Mouse (Mus musculus): Measurements from ENCODE around the gene Lrch1. TPM values are rescaled to one million over a fixed set of nuclear protein-coding genes. Genes with fewer than 3 reads are reported as not detected.

The Lrch1 gene
- polyA plus RNA-seq, 1 experiment from 2014 or later, result 12.6 TPM

DNA sequence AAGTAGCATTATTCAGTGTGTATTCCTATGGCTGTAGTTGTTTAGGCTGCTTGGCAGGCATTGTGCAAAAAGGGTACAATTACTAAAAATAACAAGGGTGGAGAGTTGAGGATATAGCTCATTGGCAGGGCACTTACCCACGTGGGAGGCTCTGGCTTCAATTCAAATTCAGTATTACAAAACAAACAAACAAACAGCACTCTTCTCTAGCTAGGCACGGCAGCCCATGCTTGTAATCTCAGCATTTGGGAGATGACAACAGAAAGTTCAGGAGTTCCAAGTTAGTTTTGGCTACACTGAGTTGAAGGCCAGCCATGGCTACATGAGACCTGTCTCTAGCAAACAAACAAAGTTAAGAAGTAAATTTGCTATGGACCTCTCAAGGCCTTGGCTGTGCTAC lies 9.0 kb upstream of the Lrch1 start:
- ATAC-seq (ENCODE audit: low FRiP score) (no peak), DNase-seq (ENCODE audit: low spot score) (no peak)
- no peak overlapping the region for H3K27ac ChIP-seq (ENCODE audit: low read depth, low read length)
- H3K9me3 ChIP-seq (ENCODE audit: control insufficient read depth, low read length), result no peaks in the 10 kb centered on the region
- no peak overlapping the region for H3K9ac ChIP-seq (ENCODE audit: low read depth, low read length)
- H3K4me2 ChIP-seq (replicated peaks; ENCODE audit: low read depth, low read length), result no peak overlapping the region
- WGBS, result 50% methylated on average over 2 of the region's 2 CpGs
- no peaks in the 10 kb centered on the region for H3K4me1 ChIP-seq (replicated peaks; ENCODE audit: control insufficient read depth, insufficient read depth, low read length)
- H3K4me3 ChIP-seq (ENCODE audit: low read depth, low read length), result no peak overlapping the region
- H3K36me3 ChIP-seq (ENCODE audit: control insufficient read depth, insufficient read depth, low read length), result no peaks in the 10 kb centered on the region
- no peaks in the 10 kb centered on the region for H3K27me3 ChIP-seq (ENCODE audit: control insufficient read depth, insufficient read depth, low read length)

DNA sequence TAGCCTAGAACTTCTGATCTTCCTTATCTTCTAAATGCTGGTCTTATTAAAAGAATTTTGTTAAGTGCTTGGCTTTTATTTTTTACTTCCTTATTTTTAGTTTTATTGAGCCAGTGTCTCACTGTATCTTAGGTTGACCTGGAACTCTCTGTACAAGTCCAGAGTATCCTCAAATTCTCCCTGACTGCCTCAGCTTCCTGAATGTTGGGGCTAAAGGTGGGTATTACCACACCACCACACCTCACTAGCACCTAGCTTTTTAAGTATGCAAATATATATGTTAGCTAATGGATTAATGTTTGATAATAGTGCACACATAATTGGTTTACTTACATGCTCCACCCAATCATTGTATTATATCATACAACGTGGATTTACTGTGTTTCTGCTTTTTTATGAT lies 8.6 kb upstream of the Lrch1 start:
- Histone ChIP-seq H3K27me3 (ENCODE audit: control insufficient read depth, insufficient read depth, low read length) (no peaks in the 10 kb centered on the region), H3K27ac (ENCODE audit: low read depth, low read length) (no peak overlapping the region), H3K9me3 (ENCODE audit: control insufficient read depth, low read length) (no peaks in the 10 kb centered on the region), H3K36me3 (ENCODE audit: control insufficient read depth, insufficient read depth, low read length) (no peaks in the 10 kb centered on the region), H3K4me3 (ENCODE audit: low read depth, low read length) (no peak overlapping the region), H3K4me1 (replicated peaks; ENCODE audit: control insufficient read depth, insufficient read depth, low read length) (no peaks in the 10 kb centered on the region), H3K4me2 (replicated peaks; ENCODE audit: low read depth, low read length) (no peak overlapping the region), H3K9ac (ENCODE audit: low read depth, low read length) (no peak overlapping the region)
- no peak for ATAC-seq (ENCODE audit: low FRiP score)
- DNase-seq (ENCODE audit: low spot score), result no peak
- WGBS, result 79% methylated on average over 1 of the region's 1 CpGs

GRCm38 (mm10) chr14:74948426-74949240 lies 957 bp upstream of the Lrch1 start:
- no peak for ATAC-seq (ENCODE audit: low FRiP score)

GRCm38 (mm10) chr14:74948014-74948396 lies 329 bp upstream of the Lrch1 start:
- no peak for DNase-seq (ENCODE audit: low spot score)
- ATAC-seq (ENCODE audit: low FRiP score), result peak; percentile 17; the same call in 1 of the 2 replicates
- no peaks in the 10 kb centered on the region for H3K36me3 ChIP-seq (ENCODE audit: control insufficient read depth, insufficient read depth, low read length)
- peak overlapping the region; percentile 66 for H3K4me3 ChIP-seq (ENCODE audit: low read depth, low read length)
- H3K9ac ChIP-seq (ENCODE audit: low read depth, low read length), result peak overlapping the region; percentile 73; the same call in 1 of the 2 replicates
- H3K27ac ChIP-seq (ENCODE audit: low read depth, low read length), result no peak overlapping the region
- H3K4me2 ChIP-seq (replicated peaks; ENCODE audit: low read depth, low read length), result peak overlapping the region; percentile 50
- 30% methylated on average over 13 of the region's 13 CpGs for WGBS
- no peaks in the 10 kb centered on the region for H3K9me3 ChIP-seq (ENCODE audit: control insufficient read depth, low read length)
- H3K27me3 ChIP-seq (ENCODE audit: control insufficient read depth, insufficient read depth, low read length), result no peaks in the 10 kb centered on the region
- peaks cover 3% of the 10 kb centered on the region; the same call in 1 of the 2 replicates for H3K4me1 ChIP-seq (replicated peaks; ENCODE audit: control insufficient read depth, insufficient read depth, low read length)

More at GRCm38 (mm10) chr14:74948426-74949240, 957 bp upstream of the Lrch1 start:
- H3K27ac ChIP-seq (ENCODE audit: low read depth, low read length), result no peak overlapping the region
- H3K4me3 ChIP-seq (ENCODE audit: low read depth, low read length), result no peak overlapping the region
- H3K4me1 ChIP-seq (replicated peaks; ENCODE audit: control insufficient read depth, insufficient read depth, low read length), result peaks cover 3% of the 10 kb centered on the region; the same call in 1 of the 2 replicates
- DNase-seq (ENCODE audit: low spot score), result peak; percentile 76
- WGBS, result 54% methylated on average over 14 of the region's 14 CpGs
- H3K27me3 ChIP-seq (ENCODE audit: control insufficient read depth, insufficient read depth, low read length), result no peaks in the 10 kb centered on the region
- H3K36me3 ChIP-seq (ENCODE audit: control insufficient read depth, insufficient read depth, low read length), result no peaks in the 10 kb centered on the region
- H3K9ac ChIP-seq (ENCODE audit: low read depth, low read length), result no peak overlapping the region
- H3K4me2 ChIP-seq (replicated peaks; ENCODE audit: low read depth, low read length), result no peak overlapping the region; the same call in 1 of the 2 replicates
- H3K9me3 ChIP-seq (ENCODE audit: control insufficient read depth, low read length), result no peaks in the 10 kb centered on the region

- H3K4me3 ChIP-seq (ENCODE audit: low read depth, low read length), result peak overlapping the region; percentile 66
- H3K9me3 ChIP-seq (ENCODE audit: control insufficient read depth, low read length), result no peaks in the 10 kb centered on the region
- peak; percentile 75 for DNase-seq (ENCODE audit: low spot score)
- peaks cover 3% of the 10 kb centered on the region; the same call in 1 of the 2 replicates for H3K4me1 ChIP-seq (replicated peaks; ENCODE audit: control insufficient read depth, insufficient read depth, low read length)
- H3K27me3 ChIP-seq (ENCODE audit: control insufficient read depth, insufficient read depth, low read length), result no peaks in the 10 kb centered on the region
- H3K36me3 ChIP-seq (ENCODE audit: control insufficient read depth, insufficient read depth, low read length), result no peaks in the 10 kb centered on the region
- peak overlapping the region; percentile 56; the same call in 1 of the 2 replicates for H3K27ac ChIP-seq (ENCODE audit: low read depth, low read length)
- WGBS, result under 1% methylated on average over 54 of the region's 56 CpGs
- peak overlapping the region; percentile 50 for H3K4me2 ChIP-seq (replicated peaks; ENCODE audit: low read depth, low read length)
- ATAC-seq (ENCODE audit: low FRiP score), result peak; percentile 66
- peak overlapping the region; percentile 73 for H3K9ac ChIP-seq (ENCODE audit: low read depth, low read length)
These were observed 813 bp downstream of the Lrch1 start for GRCm38 (mm10) chr14:74946751-74947375.

DNA sequence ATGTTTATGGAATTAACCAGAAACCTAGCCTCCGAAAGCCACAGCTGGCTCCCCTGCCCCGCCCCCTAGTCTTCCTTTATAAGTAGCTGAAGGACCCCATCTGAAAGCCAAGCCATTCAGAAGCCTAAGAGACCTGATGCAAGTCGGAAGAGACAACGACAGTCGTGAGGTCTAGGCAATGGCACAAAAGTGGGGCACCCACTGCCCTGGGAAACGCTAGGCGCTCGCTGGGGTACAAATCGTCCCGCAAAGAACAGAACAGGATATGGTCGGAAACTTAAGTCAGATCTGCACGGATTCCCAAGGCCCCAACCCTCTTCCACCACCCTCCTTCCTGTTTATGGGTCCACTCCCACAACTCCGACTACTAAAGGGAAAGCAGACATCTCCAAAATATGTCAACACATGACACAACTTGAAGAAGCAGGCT lies 1.3 kb downstream of the Lrch1 start:
- peaks cover 3% of the 10 kb centered on the region; the same call in 1 of the 2 replicates for H3K4me1 ChIP-seq (replicated peaks; ENCODE audit: control insufficient read depth, insufficient read depth, low read length)
- peak overlapping the region; percentile 66 for H3K4me3 ChIP-seq (ENCODE audit: low read depth, low read length)
- no peaks in the 10 kb centered on the region for H3K9me3 ChIP-seq (ENCODE audit: control insufficient read depth, low read length)
- DNase-seq (ENCODE audit: low spot score) (no peak), ATAC-seq (ENCODE audit: low FRiP score) (peak; percentile 4; the same call in 1 of the 2 replicates)
- H3K27me3 ChIP-seq (ENCODE audit: control insufficient read depth, insufficient read depth, low read length), result no peaks in the 10 kb centered on the region
- 7% methylated on average over 13 of the region's 13 CpGs for WGBS
- H3K9ac ChIP-seq (ENCODE audit: low read depth, low read length), result peak overlapping the region; percentile 73
- H3K4me2 ChIP-seq (replicated peaks; ENCODE audit: low read depth, low read length), result peak overlapping the region; percentile 50
- H3K27ac ChIP-seq (ENCODE audit: low read depth, low read length), result no peak overlapping the region
- no peaks in the 10 kb centered on the region for H3K36me3 ChIP-seq (ENCODE audit: control insufficient read depth, insufficient read depth, low read length)

GRCm38 (mm10) chr14:74945266-74946215 lies 2.1 kb downstream of the Lrch1 start:
- DNase-seq (ENCODE audit: low spot score), result no peak
- H3K36me3 ChIP-seq (ENCODE audit: control insufficient read depth, insufficient read depth, low read length), result no peaks in the 10 kb centered on the region
- H3K4me1 ChIP-seq (replicated peaks; ENCODE audit: control insufficient read depth, insufficient read depth, low read length), result peaks cover 3% of the 10 kb centered on the region; the same call in 1 of the 2 replicates
- peak overlapping the region; percentile 66; the same call in 1 of the 2 replicates for H3K4me3 ChIP-seq (ENCODE audit: low read depth, low read length)
- H3K27me3 ChIP-seq (ENCODE audit: control insufficient read depth, insufficient read depth, low read length), result no peaks in the 10 kb centered on the region
- no peaks in the 10 kb centered on the region for H3K9me3 ChIP-seq (ENCODE audit: control insufficient read depth, low read length)
- no peak overlapping the region for H3K9ac ChIP-seq (ENCODE audit: low read depth, low read length)
- no peak overlapping the region for H3K27ac ChIP-seq (ENCODE audit: low read depth, low read length)
- H3K4me2 ChIP-seq (replicated peaks; ENCODE audit: low read depth, low read length), result peak overlapping the region; percentile 50
- WGBS, result 91% methylated on average over 11 of the region's 11 CpGs
- ATAC-seq (ENCODE audit: low FRiP score), result no peak

DNA sequence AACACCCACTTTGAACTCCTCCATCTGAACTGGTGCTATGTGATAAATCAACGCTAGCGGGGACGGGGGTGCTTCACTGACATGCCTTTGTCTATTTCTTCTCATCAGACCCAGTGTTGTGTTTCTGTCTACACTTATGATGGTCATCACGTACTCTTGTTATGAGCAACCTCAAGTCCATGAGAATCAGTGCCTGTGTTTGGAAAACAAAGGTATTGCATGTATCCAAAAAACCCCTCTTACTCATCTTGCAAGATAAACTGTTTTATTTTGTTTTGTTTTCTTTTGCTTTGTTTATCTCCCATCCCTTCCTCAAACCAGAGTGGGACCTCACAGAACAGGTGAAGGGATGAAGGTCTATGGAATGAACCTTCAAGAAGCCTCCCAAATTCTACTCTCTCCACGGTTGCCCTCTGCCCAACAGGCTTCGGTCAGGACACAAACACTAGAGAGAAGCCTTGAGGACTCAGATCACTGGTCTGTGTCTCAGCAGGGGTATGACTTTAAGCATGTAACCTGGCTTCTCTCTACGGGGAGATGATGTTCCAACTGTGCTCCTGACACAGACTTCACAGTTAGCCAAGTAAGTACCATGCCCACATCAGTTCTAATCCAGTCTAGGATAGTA lies 3.4 kb downstream of the Lrch1 start:
- Histone ChIP-seq H3K36me3 (ENCODE audit: control insufficient read depth, insufficient read depth, low read length) (no peaks in the 10 kb centered on the region), H3K27ac (ENCODE audit: low read depth, low read length) (no peak overlapping the region), H3K9me3 (ENCODE audit: control insufficient read depth, low read length) (no peaks in the 10 kb centered on the region), H3K27me3 (ENCODE audit: control insufficient read depth, insufficient read depth, low read length) (no peaks in the 10 kb centered on the region), H3K4me1 (replicated peaks; ENCODE audit: control insufficient read depth, insufficient read depth, low read length) (peaks cover 3% of the 10 kb centered on the region; the same call in 1 of the 2 replicates), H3K4me2 (replicated peaks; ENCODE audit: low read depth, low read length) (no peak overlapping the region), H3K9ac (ENCODE audit: low read depth, low read length) (no peak overlapping the region), H3K4me3 (ENCODE audit: low read depth, low read length) (no peak overlapping the region)
- ATAC-seq (ENCODE audit: low FRiP score) (no peak), DNase-seq (ENCODE audit: low spot score) (no peak)
- WGBS, result 95% methylated on average over 7 of the region's 7 CpGs
